Mouse (Mus musculus) testis, adult 2 months (tissue): ENCODE data around the gene Ttc22. TPM values are rescaled to one million over a fixed set of nuclear protein-coding genes. Genes with fewer than 3 reads are reported as not detected.

Experiments
- H3K27ac ChIP-seq: fragments of 200-500 bp; 2 replicates; pipeline ENCODE4 v1.5.1; 2012; ENCODE audit warnings: low read depth, low read length; ENCODE audit not compliant: control insufficient read depth, insufficient read depth
- H3K27me3 ChIP-seq: fragments of 200-500 bp; 2 replicates; pipeline ENCODE4 v1.6.1; 2012; ENCODE audit warnings: mild to moderate bottlenecking, low read length, moderate library complexity; ENCODE audit not compliant: control insufficient read depth, insufficient read depth
- H3K36me3 ChIP-seq: fragments of 200-500 bp; 2 replicates; pipeline ENCODE4 v1.6.1; 2012; ENCODE audit warnings: mild to moderate bottlenecking, low read length; ENCODE audit not compliant: control insufficient read depth, insufficient read depth
- H3K4me1 ChIP-seq: fragments of 200-500 bp; 2 replicates; pipeline ENCODE4 v1.6.1; 2012; ENCODE audit warnings: low read length; ENCODE audit not compliant: control insufficient read depth, insufficient read depth
- H3K4me3 ChIP-seq: fragments of 200-500 bp; 2 replicates; pipeline ENCODE4 v1.5.1; 2012; ENCODE audit warnings: low read depth, mild to moderate bottlenecking, low read length, moderate library complexity, mixed read lengths; ENCODE audit not compliant: control insufficient read depth
- CTCF ChIP-seq: fragments of 200-500 bp; IDR thresholded peaks from 2 replicates; pipeline ENCODE4 v1.5.1; 2012; ENCODE audit warnings: low read depth, mild to moderate bottlenecking, inconsistent platforms, low read length, moderate library complexity; ENCODE audit not compliant: control insufficient read depth, insufficient read depth, insufficient replicate concordance
- POLR2A ChIP-seq: fragments of 200-500 bp; IDR thresholded peaks from 2 replicates; pipeline ENCODE4 v1.6.1; 2012; ENCODE audit warnings: low read depth, mild to moderate bottlenecking, inconsistent platforms, low read length, moderate library complexity; ENCODE audit not compliant: control insufficient read depth
- polyA plus RNA-seq: library from polyadenylated mRNA; depleted of rRNA; stranded (reverse); fragments of >200 nt; gene quantifications from 2 replicates; pipeline ENCODE4 v1.2.3, GENCODE M21; 2012; rRNA removed

Gene Ttc22
- polyA plus RNA-seq, 1 experiment, result 1.8 TPM

GRCm38 (mm10) chr4:106678442-106679118 is 56.3 kb downstream of the Ttc22 start, which contains the start of gene Ttc4:
Gene Ttc4 (minus strand): TSS chr4:106678944.
- Histone ChIP-seq H3K27me3 (no peaks in the 10 kb centered on the region), H3K36me3 (peaks cover 2% of the 10 kb centered on the region; the same call in 1 of the 2 replicates), H3K27ac (peak within 1 kb of the TSS; percentile 34; the same call in 1 of the 2 replicates), H3K4me1 (peaks cover 13% of the 10 kb centered on the region), H3K4me3 (peak within 1 kb of the TSS; percentile 87)
- TF ChIP-seq CTCF (no peak), POLR2A (peak; percentile 76)

- peaks cover 2% of the 10 kb centered on the region; the same call in 1 of the 2 replicates for H3K36me3 ChIP-seq
- H3K4me1 ChIP-seq, result peaks cover 13% of the 10 kb centered on the region
- TF ChIP-seq CTCF (no peak), POLR2A (no peak)
- H3K4me3 ChIP-seq, result peak overlapping the region; percentile 87
- no peaks in the 10 kb centered on the region for H3K27me3 ChIP-seq
- H3K27ac ChIP-seq, result no peak overlapping the region
Observed at GRCm38 (mm10) chr4:106679152-106679551, 56.9 kb downstream of the Ttc22 start.

- H3K4me3 ChIP-seq, result no peak overlapping the region
Observed at GRCm38 (mm10) chr4:106680955-106681354, 58.7 kb downstream of the Ttc22 start.

GRCm38 (mm10) chr4:106688636-106689296 is 66.5 kb downstream of the Ttc22 start:
- H3K27ac ChIP-seq, result no peak overlapping the region
- no peak overlapping the region for H3K4me3 ChIP-seq
- H3K27me3 ChIP-seq, result no peaks in the 10 kb centered on the region
- no peak for TF ChIP-seq POLR2A
- TF ChIP-seq CTCF, result no peak
- H3K36me3 ChIP-seq, result no peaks in the 10 kb centered on the region
- H3K4me1 ChIP-seq, result no peaks in the 10 kb centered on the region; the same call in none of the 2 replicates

More at GRCm38 (mm10) chr4:106680955-106681354, 58.7 kb downstream of the Ttc22 start:
- Histone ChIP-seq H3K27ac (no peak overlapping the region), H3K36me3 (no peaks in the 10 kb centered on the region), H3K4me1 (peaks cover 13% of the 10 kb centered on the region), H3K27me3 (no peaks in the 10 kb centered on the region)
- no peak for TF ChIP-seq CTCF
- no peak for TF ChIP-seq POLR2A

Other genes with a start within 250 kb of the Ttc22 start
- 0.04 and 0.11 TPM in 2 replicates for gene Pcsk9, start 158.1 kb upstream of the Ttc22 start, polyA plus RNA-seq
- gene Bsnd, start 130.1 kb upstream of the Ttc22 start, polyA plus RNA-seq, result 0.06 and 0.16 TPM in 2 replicates
- 24.0 and 28.3 TPM in 2 replicates for gene Dhcr24, start 61.4 kb upstream of the Ttc22 start, polyA plus RNA-seq
- 54.3 and 56.3 TPM in 2 replicates for gene Lexm, start 5.2 kb upstream of the Ttc22 start, polyA plus RNA-seq
- 2.3 and 2.4 TPM in 2 replicates for gene Pars2, start 28.6 kb downstream of the Ttc22 start, polyA plus RNA-seq
- gene Ttc4, start 56.5 kb downstream of the Ttc22 start, polyA plus RNA-seq, result 155 and 159 TPM in 2 replicates
- 158 and 166 TPM in 2 replicates for gene Mroh7, start 108.5 kb downstream of the Ttc22 start, polyA plus RNA-seq
- gene Fam151a, start 111.5 kb downstream of the Ttc22 start, polyA plus RNA-seq, result 1.0 and 1.1 TPM in 2 replicates
- gene Acot11, start 182.6 kb downstream of the Ttc22 start, polyA plus RNA-seq, result 0.93 and 1.0 TPM in 2 replicates